Mouse (Mus musculus): ENCODE measurements around the gene Fam196a. TPM values are rescaled to one million over a fixed set of nuclear protein-coding genes. Genes with fewer than 3 reads are reported as not detected.

Gene Fam196a
- total and polyA plus RNA-seq, 2 experiments from 2014 or later, result 10.5 to 31.9 TPM

DNA sequence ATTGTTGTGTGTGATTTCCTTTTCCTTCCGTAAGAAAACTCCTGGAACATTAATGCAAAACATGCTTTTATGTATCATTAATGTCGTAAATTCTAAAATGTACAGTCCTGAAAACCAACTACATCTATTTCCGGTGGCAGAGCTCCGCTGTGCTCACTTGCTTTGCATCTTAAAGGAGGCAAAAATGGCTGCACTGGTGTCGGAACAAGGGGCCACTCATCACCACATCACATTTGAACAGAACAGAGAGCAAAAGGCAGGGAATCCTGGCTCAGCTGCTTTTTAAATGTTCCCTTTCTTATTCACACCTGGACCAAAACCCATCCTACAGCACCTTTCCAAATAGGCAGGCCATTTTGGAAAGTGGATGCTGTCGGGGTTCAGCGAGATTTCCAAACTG lies 65.2 kb downstream of the Fam196a start:
- WGBS, result 90% methylated on average over 7 of the region's 7 CpGs
- H3K4me3 ChIP-seq (ENCODE audit: low read depth, low read length), result no peak overlapping the region
- H3K27me3 ChIP-seq (ENCODE audit: insufficient read depth, low read length), result no peaks in the 10 kb centered on the region
- no peaks in the 10 kb centered on the region for H3K36me3 ChIP-seq (ENCODE audit: insufficient read depth, low read length)
- ATAC-seq (ENCODE audit: low FRiP score) (no peak), DNase-seq (ENCODE audit: low spot score) (no peak)
- no peaks in the 10 kb centered on the region for H3K9me3 ChIP-seq (ENCODE audit: low read length)
- no peak overlapping the region for H3K9ac ChIP-seq (replicated peaks; ENCODE audit: low read length, poor library complexity, severe bottlenecking)
- TF ChIP-seq CTCF (IDR thresholded peaks at IDR 0.05), result no peak
- H3K4me1 ChIP-seq (ENCODE audit: insufficient read depth, low read length), result no peaks in the 10 kb centered on the region
- no peak overlapping the region for H3K27ac ChIP-seq (ENCODE audit: low read depth, low read length)
- no peak overlapping the region for H3K4me2 ChIP-seq (ENCODE audit: low read depth, low read length, poor library complexity, severe bottlenecking)

DNA sequence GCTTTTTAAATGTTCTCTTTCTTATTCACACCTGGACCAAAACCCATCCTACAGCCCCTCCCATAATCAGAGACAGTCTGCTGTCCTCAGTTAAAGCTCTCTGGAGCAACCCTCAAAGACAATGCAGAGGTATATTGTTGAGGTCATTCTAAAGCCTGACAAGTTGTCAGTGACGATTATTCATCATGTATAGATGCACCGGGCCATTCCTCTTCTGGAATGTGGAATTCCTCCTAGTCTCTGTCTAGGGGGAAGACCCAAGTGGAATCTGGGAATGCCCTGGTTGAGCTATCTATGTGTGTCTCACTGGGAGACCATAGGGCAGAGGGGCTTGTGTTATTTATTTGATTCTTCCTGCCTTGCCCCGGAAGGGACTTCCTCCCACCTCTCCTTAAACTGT lies 65.7 kb downstream of the Fam196a start:
- no peak overlapping the region for H3K4me3 ChIP-seq (ENCODE audit: low read depth, low read length)
- H3K27ac ChIP-seq (ENCODE audit: low read depth, low read length), result no peak overlapping the region
- no peaks in the 10 kb centered on the region for H3K9me3 ChIP-seq (ENCODE audit: low read length)
- ATAC-seq (ENCODE audit: low FRiP score), result no peak
- no peak for TF ChIP-seq CTCF (IDR thresholded peaks at IDR 0.05)
- no peaks in the 10 kb centered on the region for H3K27me3 ChIP-seq (ENCODE audit: insufficient read depth, low read length)
- H3K4me1 ChIP-seq (ENCODE audit: insufficient read depth, low read length), result no peaks in the 10 kb centered on the region
- no peaks in the 10 kb centered on the region for H3K36me3 ChIP-seq (ENCODE audit: insufficient read depth, low read length)
- 73% methylated on average over 3 of the region's 3 CpGs for WGBS
- H3K9ac ChIP-seq (replicated peaks; ENCODE audit: low read length, poor library complexity, severe bottlenecking), result no peak overlapping the region
- no peak overlapping the region for H3K4me2 ChIP-seq (ENCODE audit: low read depth, low read length, poor library complexity, severe bottlenecking)
- no peak for DNase-seq (ENCODE audit: low spot score)

- DNase-seq (ENCODE audit: low spot score), result no peak
- no peak for TF ChIP-seq CTCF (IDR thresholded peaks at IDR 0.05)
- Histone ChIP-seq H3K27ac (ENCODE audit: low read depth, low read length) (no peak overlapping the region), H3K27me3 (ENCODE audit: insufficient read depth, low read length) (no peaks in the 10 kb centered on the region), H3K4me1 (ENCODE audit: insufficient read depth, low read length) (no peaks in the 10 kb centered on the region), H3K9ac (replicated peaks; ENCODE audit: low read length, poor library complexity, severe bottlenecking) (no peak overlapping the region), H3K4me3 (ENCODE audit: low read depth, low read length) (no peak overlapping the region), H3K36me3 (ENCODE audit: insufficient read depth, low read length) (no peaks in the 10 kb centered on the region), H3K4me2 (ENCODE audit: low read depth, low read length, poor library complexity, severe bottlenecking) (no peak overlapping the region), H3K9me3 (ENCODE audit: low read length) (no peaks in the 10 kb centered on the region)
- WGBS, result 78% methylated on average over 2 of the region's 2 CpGs
- ATAC-seq (ENCODE audit: low FRiP score), result no peak
These were observed 74.1 kb downstream of the Fam196a start for GRCm38 (mm10) chr7:134864175-134864574.

DNA sequence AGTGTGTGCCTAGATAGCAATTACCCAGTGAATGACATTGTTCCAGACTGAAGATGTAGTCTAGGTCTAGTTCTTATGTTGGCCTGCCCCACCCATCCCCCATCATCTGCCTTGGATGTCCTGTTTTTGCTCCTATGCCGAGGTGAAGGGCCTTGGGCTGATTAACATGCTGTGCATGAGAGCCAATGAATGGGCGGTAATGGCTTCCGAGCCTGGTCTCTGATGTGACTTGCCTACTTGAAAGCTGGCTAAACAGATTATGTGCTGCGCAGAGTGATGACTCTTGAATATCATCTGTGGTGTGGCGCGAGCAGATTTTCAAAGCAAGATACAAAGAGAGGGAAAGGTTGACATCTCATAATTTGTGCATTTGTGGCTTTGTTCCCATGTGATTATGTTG lies 76.2 kb downstream of the Fam196a start:
- ATAC-seq (ENCODE audit: low FRiP score), result no peak
- H3K9me3 ChIP-seq (ENCODE audit: low read length), result no peaks in the 10 kb centered on the region
- H3K4me2 ChIP-seq (ENCODE audit: low read depth, low read length, poor library complexity, severe bottlenecking), result no peak overlapping the region
- no peak for DNase-seq (ENCODE audit: low spot score)
- H3K9ac ChIP-seq (replicated peaks; ENCODE audit: low read length, poor library complexity, severe bottlenecking), result no peak overlapping the region
- TF ChIP-seq CTCF (IDR thresholded peaks at IDR 0.05), result no peak
- 41% methylated on average over 6 of the region's 6 CpGs for WGBS
- no peaks in the 10 kb centered on the region for H3K36me3 ChIP-seq (ENCODE audit: insufficient read depth, low read length)
- H3K4me1 ChIP-seq (ENCODE audit: insufficient read depth, low read length), result no peaks in the 10 kb centered on the region
- no peaks in the 10 kb centered on the region for H3K27me3 ChIP-seq (ENCODE audit: insufficient read depth, low read length)
- no peak overlapping the region for H3K27ac ChIP-seq (ENCODE audit: low read depth, low read length)
- no peak overlapping the region for H3K4me3 ChIP-seq (ENCODE audit: low read depth, low read length)

- no peaks in the 10 kb centered on the region for H3K9me3 ChIP-seq (ENCODE audit: low read length)
- WGBS, result 92% methylated on average over 4 of the region's 4 CpGs
- no peak overlapping the region for H3K27ac ChIP-seq (ENCODE audit: low read depth, low read length)
- H3K4me3 ChIP-seq (ENCODE audit: low read depth, low read length), result no peak overlapping the region
- H3K4me1 ChIP-seq (ENCODE audit: insufficient read depth, low read length), result no peaks in the 10 kb centered on the region
- no peak for TF ChIP-seq CTCF (IDR thresholded peaks at IDR 0.05)
- no peaks in the 10 kb centered on the region for H3K27me3 ChIP-seq (ENCODE audit: insufficient read depth, low read length)
- peak; percentile 34 for DNase-seq (ENCODE audit: low spot score)
- no peaks in the 10 kb centered on the region for H3K36me3 ChIP-seq (ENCODE audit: insufficient read depth, low read length)
- H3K4me2 ChIP-seq (ENCODE audit: low read depth, low read length, poor library complexity, severe bottlenecking), result no peak overlapping the region
- H3K9ac ChIP-seq (replicated peaks; ENCODE audit: low read length, poor library complexity, severe bottlenecking), result no peak overlapping the region
- ATAC-seq (ENCODE audit: low FRiP score), result no peak
These were observed 95.5 kb downstream of the Fam196a start for GRCm38 (mm10) chr7:134842751-134843150.

GRCm38 (mm10) chr7:134840066-134840465 lies 98.2 kb downstream of the Fam196a start:
- no peaks in the 10 kb centered on the region for H3K4me1 ChIP-seq (ENCODE audit: insufficient read depth, low read length)
- H3K27ac ChIP-seq (ENCODE audit: low read depth, low read length), result no peak overlapping the region
- ATAC-seq (ENCODE audit: low FRiP score), result no peak
- no peak for TF ChIP-seq CTCF (IDR thresholded peaks at IDR 0.05)
- H3K9me3 ChIP-seq (ENCODE audit: low read length), result no peaks in the 10 kb centered on the region
- H3K36me3 ChIP-seq (ENCODE audit: insufficient read depth, low read length), result no peaks in the 10 kb centered on the region
- no peak overlapping the region for H3K4me2 ChIP-seq (ENCODE audit: low read depth, low read length, poor library complexity, severe bottlenecking)
- peak; percentile 24 for DNase-seq (ENCODE audit: low spot score)
- no peak overlapping the region for H3K9ac ChIP-seq (replicated peaks; ENCODE audit: low read length, poor library complexity, severe bottlenecking)
- H3K27me3 ChIP-seq (ENCODE audit: insufficient read depth, low read length), result no peaks in the 10 kb centered on the region
- WGBS, result 85% methylated on average over 2 of the region's 2 CpGs
- H3K4me3 ChIP-seq (ENCODE audit: low read depth, low read length), result no peak overlapping the region
